Mouse (Mus musculus): ENCODE measurements around the gene Susd4. TPM values are rescaled to one million over a fixed set of nuclear protein-coding genes. Genes with fewer than 3 reads are reported as not detected.

Gene Susd4
- polyA plus RNA-seq, 1 experiment from 2014 or later = 18.9 TPM

DNA sequence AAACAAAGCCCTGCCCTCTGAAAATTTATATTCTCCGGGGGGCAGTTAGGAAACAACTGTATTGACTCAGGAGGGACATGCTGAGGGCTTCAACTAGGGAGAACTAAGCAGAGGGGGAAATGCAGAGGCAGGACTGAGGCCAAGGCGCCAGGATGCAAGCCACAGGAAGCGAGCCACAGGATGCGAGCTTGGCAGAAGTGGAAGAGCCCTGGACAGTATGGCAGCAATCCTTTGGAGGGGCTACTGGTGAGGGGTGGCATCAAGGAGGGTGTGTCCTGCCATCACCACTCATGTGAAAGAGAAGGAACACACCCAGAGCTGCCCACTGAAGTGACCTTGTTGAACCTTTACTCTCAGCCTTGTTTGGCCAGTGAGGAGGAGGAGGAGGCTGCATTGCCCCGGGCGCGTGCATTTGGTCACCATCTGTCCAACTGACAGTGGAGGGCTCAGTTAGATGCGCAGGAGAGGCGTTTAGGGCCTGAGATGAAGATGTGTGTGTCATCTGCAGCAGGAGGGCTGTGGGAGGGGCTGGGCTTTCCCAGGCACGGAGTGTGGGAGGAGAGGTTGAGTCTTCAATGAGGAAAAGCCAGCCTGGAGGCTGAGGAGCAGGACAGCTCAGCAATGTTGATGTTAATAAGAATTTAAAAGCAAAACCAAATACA lies 13.2 kb downstream of the Susd4 start:
- WGBS = 65% methylated on average over 10 of the region's 10 CpGs
- Histone ChIP-seq H3K9ac (replicated peaks; ENCODE audit: low read depth, low read length) (no peak overlapping the region), H3K9me3 (ENCODE audit: control insufficient read depth, low read depth, low read length) (no peaks in the 10 kb centered on the region), H3K27me3 (ENCODE audit: control insufficient read depth, insufficient read depth, low read length) (no peaks in the 10 kb centered on the region), H3K4me2 (replicated peaks; ENCODE audit: low read depth, low read length) (no peak overlapping the region), H3K4me1 (ENCODE audit: control insufficient read depth, insufficient read depth, low read length) (no peaks in the 10 kb centered on the region), H3K4me3 (ENCODE audit: low read depth, low read length) (no peak overlapping the region), H3K36me3 (ENCODE audit: control insufficient read depth, insufficient read depth, low read length) (no peaks in the 10 kb centered on the region), H3K27ac (ENCODE audit: low read length) (no peak overlapping the region)
- no peak for ATAC-seq (ENCODE audit: insufficient number of reproducible peaks, insufficient read depth, low FRiP score, low read depth)

DNA sequence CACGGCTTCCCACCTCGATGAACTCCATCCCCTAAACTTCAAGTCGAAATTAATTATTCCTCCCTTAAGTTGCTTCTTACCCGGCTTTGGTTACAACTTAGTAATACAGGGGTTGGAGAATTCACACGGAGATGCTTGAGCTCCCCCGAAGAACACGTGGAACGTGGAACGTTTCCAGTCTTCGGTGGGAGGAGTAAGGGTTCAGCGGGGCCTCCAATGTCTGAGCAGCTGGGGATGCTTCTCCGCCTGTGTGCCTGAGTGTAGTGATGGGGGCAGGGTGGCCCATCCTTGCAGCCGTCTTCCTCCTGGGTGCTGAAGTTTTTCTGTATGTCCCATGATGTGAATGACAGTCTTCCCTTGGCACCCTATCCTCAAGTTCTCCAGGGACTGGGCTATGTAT lies 14.6 kb downstream of the Susd4 start:
- ATAC-seq (ENCODE audit: insufficient number of reproducible peaks, insufficient read depth, low FRiP score, low read depth) = no peak
- H3K9me3 ChIP-seq (ENCODE audit: control insufficient read depth, low read depth, low read length) = no peaks in the 10 kb centered on the region

DNA sequence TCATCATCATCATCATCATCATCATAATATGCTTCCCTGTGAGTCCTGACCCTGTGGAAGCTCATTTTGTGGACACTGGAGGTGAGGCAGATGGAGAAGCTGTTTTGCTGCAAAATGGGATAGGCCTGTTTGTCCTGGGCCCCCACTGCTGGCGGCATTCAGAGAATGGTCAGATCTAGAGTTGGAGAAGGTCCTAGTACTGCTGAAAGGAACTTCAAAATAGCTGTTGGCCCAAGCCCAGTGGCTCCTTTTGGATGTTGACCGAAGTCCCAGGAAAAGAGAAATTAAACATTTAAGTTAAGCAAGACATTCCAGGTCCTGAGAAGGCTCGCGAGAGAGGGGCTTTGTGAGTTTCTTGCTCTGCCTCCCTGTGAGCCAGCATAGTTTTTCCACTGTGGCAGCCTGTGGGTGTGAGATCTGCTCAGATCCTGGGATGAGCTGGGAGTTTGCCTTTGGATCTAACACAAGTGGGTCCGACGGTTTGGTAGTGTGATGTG lies 15.4 kb downstream of the Susd4 start:
- ATAC-seq (ENCODE audit: insufficient number of reproducible peaks, insufficient read depth, low FRiP score, low read depth) = no peak
- no peaks in the 10 kb centered on the region for H3K36me3 ChIP-seq (ENCODE audit: control insufficient read depth, insufficient read depth, low read length)
- no peaks in the 10 kb centered on the region for H3K9me3 ChIP-seq (ENCODE audit: control insufficient read depth, low read depth, low read length)
- no peak overlapping the region for H3K4me2 ChIP-seq (replicated peaks; ENCODE audit: low read depth, low read length)
- no peak overlapping the region for H3K4me3 ChIP-seq (ENCODE audit: low read depth, low read length)
- H3K9ac ChIP-seq (replicated peaks; ENCODE audit: low read depth, low read length) = no peak overlapping the region
- H3K27ac ChIP-seq (ENCODE audit: low read length) = no peak overlapping the region
- H3K27me3 ChIP-seq (ENCODE audit: control insufficient read depth, insufficient read depth, low read length) = no peaks in the 10 kb centered on the region
- no peaks in the 10 kb centered on the region for H3K4me1 ChIP-seq (ENCODE audit: control insufficient read depth, insufficient read depth, low read length)
- WGBS = 76% methylated on average over 6 of the region's 6 CpGs

More for the DNA sequence above, 14.6 kb downstream of the Susd4 start:
- Histone ChIP-seq H3K4me1 (ENCODE audit: control insufficient read depth, insufficient read depth, low read length) (no peaks in the 10 kb centered on the region), H3K36me3 (ENCODE audit: control insufficient read depth, insufficient read depth, low read length) (no peaks in the 10 kb centered on the region), H3K27me3 (ENCODE audit: control insufficient read depth, insufficient read depth, low read length) (no peaks in the 10 kb centered on the region), H3K27ac (ENCODE audit: low read length) (no peak overlapping the region), H3K9ac (replicated peaks; ENCODE audit: low read depth, low read length) (no peak overlapping the region), H3K4me3 (ENCODE audit: low read depth, low read length) (no peak overlapping the region), H3K4me2 (replicated peaks; ENCODE audit: low read depth, low read length) (no peak overlapping the region)
- 64% methylated on average over 13 of the region's 13 CpGs for WGBS

- H3K4me1 ChIP-seq (ENCODE audit: control insufficient read depth, insufficient read depth, low read length) = 0 out of 2 replicates have a peak, but pooled peaks cover 4% of the 10 kb centered on the region
- no peaks in the 10 kb centered on the region for H3K27me3 ChIP-seq (ENCODE audit: control insufficient read depth, insufficient read depth, low read length)
- no peak for ATAC-seq (ENCODE audit: insufficient number of reproducible peaks, insufficient read depth, low FRiP score, low read depth)
- no peak overlapping the region for H3K27ac ChIP-seq (ENCODE audit: low read length)
- no peak overlapping the region for H3K9ac ChIP-seq (replicated peaks; ENCODE audit: low read depth, low read length)
- 88% methylated on average over 7 of the region's 7 CpGs for WGBS
- H3K4me2 ChIP-seq (replicated peaks; ENCODE audit: low read depth, low read length) = no peak overlapping the region
- no peaks in the 10 kb centered on the region for H3K9me3 ChIP-seq (ENCODE audit: control insufficient read depth, low read depth, low read length)
- H3K36me3 ChIP-seq (ENCODE audit: control insufficient read depth, insufficient read depth, low read length) = no peaks in the 10 kb centered on the region
- H3K4me3 ChIP-seq (ENCODE audit: low read depth, low read length) = no peak overlapping the region
These were observed 20.1 kb downstream of the Susd4 start for GRCm38 (mm10) chr1:182783774-182784173.

GRCm38 (mm10) chr1:182784784-182785183 lies 21.1 kb downstream of the Susd4 start:
- Histone ChIP-seq H3K4me3 (ENCODE audit: low read depth, low read length) (no peak overlapping the region), H3K4me2 (replicated peaks; ENCODE audit: low read depth, low read length) (no peak overlapping the region), H3K4me1 (ENCODE audit: control insufficient read depth, insufficient read depth, low read length) (peaks cover 4% of the 10 kb centered on the region; the same call in 1 of the 2 replicates), H3K9me3 (ENCODE audit: control insufficient read depth, low read depth, low read length) (no peaks in the 10 kb centered on the region), H3K27me3 (ENCODE audit: control insufficient read depth, insufficient read depth, low read length) (no peaks in the 10 kb centered on the region), H3K9ac (replicated peaks; ENCODE audit: low read depth, low read length) (no peak overlapping the region), H3K27ac (ENCODE audit: low read length) (no peak overlapping the region), H3K36me3 (ENCODE audit: control insufficient read depth, insufficient read depth, low read length) (no peaks in the 10 kb centered on the region)
- WGBS = 81% methylated on average over 3 of the region's 3 CpGs
- ATAC-seq (ENCODE audit: insufficient number of reproducible peaks, insufficient read depth, low FRiP score, low read depth) = no peak

DNA sequence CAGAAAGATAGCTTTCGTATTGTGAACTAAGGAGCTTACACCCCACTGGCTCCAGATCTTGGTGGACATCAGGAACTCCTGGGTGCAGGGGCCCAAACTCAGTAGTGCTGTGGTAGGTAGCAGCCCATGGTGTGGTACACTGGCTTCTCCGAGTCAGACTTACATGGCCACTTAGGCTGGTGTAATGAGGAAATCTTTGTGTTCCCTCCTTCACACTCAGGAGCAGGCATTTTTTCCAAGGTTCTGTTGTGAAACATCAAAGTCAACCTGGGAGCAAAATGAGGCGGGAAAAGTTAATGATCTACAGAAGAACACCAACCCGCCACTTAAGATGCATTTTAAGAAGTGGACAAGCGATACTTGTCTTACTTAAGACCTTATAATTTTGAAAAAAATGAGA lies 21.8 kb downstream of the Susd4 start:
- Histone ChIP-seq H3K36me3 (ENCODE audit: control insufficient read depth, insufficient read depth, low read length) (no peaks in the 10 kb centered on the region), H3K27ac (ENCODE audit: low read length) (no peak overlapping the region), H3K4me2 (replicated peaks; ENCODE audit: low read depth, low read length) (no peak overlapping the region), H3K4me3 (ENCODE audit: low read depth, low read length) (no peak overlapping the region), H3K4me1 (ENCODE audit: control insufficient read depth, insufficient read depth, low read length) (peaks cover 4% of the 10 kb centered on the region; the same call in 1 of the 2 replicates), H3K27me3 (ENCODE audit: control insufficient read depth, insufficient read depth, low read length) (no peaks in the 10 kb centered on the region), H3K9ac (replicated peaks; ENCODE audit: low read depth, low read length) (no peak overlapping the region), H3K9me3 (ENCODE audit: control insufficient read depth, low read depth, low read length) (no peaks in the 10 kb centered on the region)
- ATAC-seq (ENCODE audit: insufficient number of reproducible peaks, insufficient read depth, low FRiP score, low read depth) = no peak
- 85% methylated on average over 5 of the region's 5 CpGs for WGBS

GRCm38 (mm10) chr1:182787030-182787429 lies 23.4 kb downstream of the Susd4 start:
- Histone ChIP-seq H3K27ac (ENCODE audit: low read length) (no peak overlapping the region), H3K9ac (replicated peaks; ENCODE audit: low read depth, low read length) (no peak overlapping the region), H3K9me3 (ENCODE audit: control insufficient read depth, low read depth, low read length) (no peaks in the 10 kb centered on the region), H3K4me2 (replicated peaks; ENCODE audit: low read depth, low read length) (no peak overlapping the region), H3K4me3 (ENCODE audit: low read depth, low read length) (no peak overlapping the region), H3K27me3 (ENCODE audit: control insufficient read depth, insufficient read depth, low read length) (no peaks in the 10 kb centered on the region), H3K4me1 (ENCODE audit: control insufficient read depth, insufficient read depth, low read length) (peaks cover 4% of the 10 kb centered on the region; the same call in 1 of the 2 replicates), H3K36me3 (ENCODE audit: control insufficient read depth, insufficient read depth, low read length) (no peaks in the 10 kb centered on the region)
- 44% methylated on average over 7 of the region's 7 CpGs for WGBS
- ATAC-seq (ENCODE audit: insufficient number of reproducible peaks, insufficient read depth, low FRiP score, low read depth) = no peak

- Histone ChIP-seq H3K9me3 (ENCODE audit: control insufficient read depth, low read depth, low read length) (no peaks in the 10 kb centered on the region), H3K27me3 (ENCODE audit: control insufficient read depth, insufficient read depth, low read length) (no peaks in the 10 kb centered on the region), H3K36me3 (ENCODE audit: control insufficient read depth, insufficient read depth, low read length) (no peaks in the 10 kb centered on the region), H3K4me1 (ENCODE audit: control insufficient read depth, insufficient read depth, low read length) (peaks cover 7% of the 10 kb centered on the region; the same call in 1 of the 2 replicates), H3K27ac (ENCODE audit: low read length) (no peak overlapping the region), H3K9ac (replicated peaks; ENCODE audit: low read depth, low read length) (no peak overlapping the region), H3K4me2 (replicated peaks; ENCODE audit: low read depth, low read length) (no peak overlapping the region), H3K4me3 (ENCODE audit: low read depth, low read length) (no peak overlapping the region)
- no peak for ATAC-seq (ENCODE audit: insufficient number of reproducible peaks, insufficient read depth, low FRiP score, low read depth)
- 33% methylated on average over 6 of the region's 6 CpGs for WGBS
These were observed 25.2 kb downstream of the Susd4 start for GRCm38 (mm10) chr1:182788896-182789295.

Data from stomach, embryonic 14.5 days (tissue).